Mouse (Mus musculus) MEL (cell line): ENCODE results near the gene Grsf1. TPM values are rescaled to one million over a fixed set of nuclear protein-coding genes. Genes with fewer than 3 reads are reported as not detected.
A peak's percentile ranks its signal among the peaks of the same experiment; 100 is the strongest.

Source experiments
- DNase-seq: peaks from one replicate; pipeline ENCODE4 v3.0.0; 2011; ENCODE audit warnings: low read depth, low spot score
- H3K27ac ChIP-seq: 2 replicates; pipeline ENCODE4 v1.5.1; 2012; ENCODE audit warnings: low read depth, mild to moderate bottlenecking, control low read depth, low read length, moderate library complexity; ENCODE audit not compliant: control insufficient read depth
- H3K27me3 ChIP-seq, 2 experiments: fragments of 150-350 bp in 1 of 2; sonication (generic) in 1 of 2; 2 replicates each; pipeline ENCODE4 v1.6.1; 2012; ENCODE audit warnings: low read length in 2 of 2, mild to moderate bottlenecking in 2 of 2, improper control_type of control experiment in 1 of 2, moderate library complexity in 1 of 2; ENCODE audit not compliant: insufficient read depth in 2 of 2, control insufficient read depth in 1 of 2
- H3K36me3 ChIP-seq, 2 experiments: 2 replicates each; pipeline ENCODE4 v1.6.1; 2012 to 2014; ENCODE audit warnings: low read length in 2 of 2, improper control_type of control experiment in 1 of 2, inconsistent platforms in 1 of 2, mild to moderate bottlenecking in 1 of 2; ENCODE audit not compliant: insufficient read depth in 2 of 2, control insufficient read depth in 1 of 2
- H3K4me1 ChIP-seq, 2 experiments: fragments of 150-350 bp in 1 of 2; sonication (generic) in 1 of 2; 2 replicates each; pipeline ENCODE4 v1.6.1; 2012; ENCODE audit warnings: low read length in 2 of 2, improper control_type of control experiment in 1 of 2, mild to moderate bottlenecking in 1 of 2; ENCODE audit not compliant: insufficient read depth in 2 of 2, control insufficient read depth in 1 of 2
- H3K4me3 ChIP-seq, 2 experiments: fragments of 150-350 bp in 1 of 2; sonication (generic) in 1 of 2; 2 replicates each; pipeline ENCODE4 v1.5.1; 2012; ENCODE audit warnings: low read depth in 2 of 2, low read length in 2 of 2, mild to moderate bottlenecking in 2 of 2, moderate library complexity in 2 of 2, control low read depth in 1 of 2, improper control_type of control experiment in 1 of 2; ENCODE audit not compliant: control insufficient read depth in 1 of 2, insufficient read depth in 1 of 2
- H3K79me2 ChIP-seq: 2 replicates; pipeline ENCODE4 v1.6.1; 2012; ENCODE audit warnings: mild to moderate bottlenecking, low read length, moderate library complexity; ENCODE audit not compliant: control insufficient read depth, poor library complexity, insufficient read depth
- H3K9ac ChIP-seq: 2 replicates; pipeline ENCODE4 v1.6.1; 2012; ENCODE audit warnings: low read depth, mild to moderate bottlenecking, control low read depth, low read length, moderate library complexity; ENCODE audit not compliant: control insufficient read depth, poor library complexity, severe bottlenecking
- H3K9me3 ChIP-seq: fragments of 150-350 bp; sonication (generic); replicated peaks from 2 replicates; pipeline ENCODE4 v1.6.1; 2012; ENCODE audit warnings: mild to moderate bottlenecking, low read length, improper control_type of control experiment, moderate library complexity; ENCODE audit not compliant: insufficient read depth
- CTCF ChIP-seq, 3 experiments: IDR thresholded peaks in 2 of 3; conservative IDR thresholded peaks in 1 of 3; 2 replicates each; pipeline ENCODE4 v1.5.1; 2011 to 2012; ENCODE audit warnings: low read length in 3 of 3, low read depth in 2 of 3, mild to moderate bottlenecking in 2 of 3, improper control_type of control experiment in 1 of 3, inconsistent platforms in 1 of 3, mixed read lengths in 1 of 3, moderate library complexity in 1 of 3; ENCODE audit not compliant: control insufficient read depth in 1 of 3, insufficient read depth in 1 of 3, poor library complexity in 1 of 3, severe bottlenecking in 1 of 3
- ELF1 ChIP-seq: IDR thresholded peaks from 2 replicates; pipeline ENCODE4 v1.6.1; 2014; ENCODE audit warnings: low read depth, mild to moderate bottlenecking, inconsistent platforms, low read length, improper control_type of control experiment, moderate library complexity
- EP300 ChIP-seq, 2 experiments: IDR thresholded peaks; 2 replicates each; pipeline ENCODE4 v1.6.1; 2011; ENCODE audit warnings: improper control_type of control experiment in 2 of 2, low read length in 2 of 2, low read depth in 1 of 2, mild to moderate bottlenecking in 1 of 2
- ETS1 ChIP-seq: IDR thresholded peaks from 2 replicates; pipeline ENCODE4 v1.6.1; 2012; ENCODE audit warnings: low read depth, mild to moderate bottlenecking, inconsistent platforms, low read length, improper control_type of control experiment, moderate library complexity
- GATA1 ChIP-seq: IDR thresholded peaks from 2 replicates; pipeline ENCODE4 v1.6.1; 2011; ENCODE audit warnings: low read depth, low read length, improper control_type of control experiment
- MEF2A ChIP-seq: IDR thresholded peaks from 2 replicates; pipeline ENCODE4 v1.6.1; 2014; ENCODE audit warnings: low read depth, mild to moderate bottlenecking, inconsistent platforms, low read length, improper control_type of control experiment; ENCODE audit not compliant: poor library complexity, insufficient replicate concordance, severe bottlenecking; ENCODE audit errors: extremely low read depth
- MXI1 ChIP-seq: IDR thresholded peaks from 2 replicates; pipeline ENCODE4 v1.6.1; 2011; ENCODE audit warnings: mild to moderate bottlenecking, low read depth, low read length, improper control_type of control experiment
- MYC ChIP-seq: IDR thresholded peaks from 2 replicates; pipeline ENCODE4 v1.6.1; 2011; ENCODE audit warnings: low read depth, mild to moderate bottlenecking, low read length, improper control_type of control experiment, moderate library complexity
- SIN3A ChIP-seq: IDR thresholded peaks from 2 replicates; pipeline ENCODE4 v1.6.1; 2012; ENCODE audit warnings: low read length, improper control_type of control experiment, inconsistent platforms
- SMC3 ChIP-seq: IDR thresholded peaks from 2 replicates; pipeline ENCODE4 v1.6.1; 2011; ENCODE audit warnings: low read depth, low read length, improper control_type of control experiment
- TAL1 ChIP-seq: IDR thresholded peaks from 2 replicates; pipeline ENCODE4 v1.6.1; 2012; ENCODE audit warnings: mild to moderate bottlenecking, inconsistent platforms, low read length, moderate library complexity, mixed read lengths
- TCF12 ChIP-seq: IDR thresholded peaks from 2 replicates; pipeline ENCODE4 v1.6.1; 2014; ENCODE audit warnings: low read depth, mild to moderate bottlenecking, inconsistent platforms, low read length, improper control_type of control experiment, moderate library complexity
- USF1 ChIP-seq: IDR thresholded peaks from 2 replicates; pipeline ENCODE4 v1.6.1; 2014; ENCODE audit warnings: low read depth, mild to moderate bottlenecking, inconsistent platforms, low read length, improper control_type of control experiment, moderate library complexity
- polyA plus RNA-seq, 2 experiments: library from polyadenylated mRNA; stranded (reverse) in 1 of 2; unstranded in 1 of 2; fragments of >175 nt in 1 of 2; fragments of >200 nt in 1 of 2; gene quantifications; 2 replicates each; pipeline versions ENCODE4 v1.2.1 to v1.2.4; 2012; ENCODE audit warnings: low replicate concordance in 2 of 2, low read depth in 1 of 2; ENCODE audit not compliant: insufficient read length in 2 of 2, insufficient read depth in 1 of 2, missing spikeins in 1 of 2
- total RNA-seq: library from RNA; depleted of rRNA; stranded (reverse); fragments of 300-350 nt; gene quantifications from 2 replicates; pipeline ENCODE4 v1.2.3, GENCODE M21; 2012

Grsf1 gene
- total and polyA plus RNA-seq, 3 experiments, result 49.4 to 62.8 TPM; not detected in 1

- TF ChIP-seq SMC3 (no peak), TCF12 (no peak)
- Histone ChIP-seq H3K36me3 (peaks cover 0 to 15% of the 10 kb centered on the region in 2 experiments; a peak in 2 of 4 replicates), H3K9ac (no peak overlapping the region), H3K79me2 (peaks cover 16% of the 10 kb centered on the region), H3K27ac (no peak overlapping the region), H3K27me3 (no peaks in the 10 kb centered on the region), H3K4me3 (no peak overlapping the region), H3K9me3 (no peaks in the 10 kb centered on the region), H3K4me1 (peaks cover 5 to 14% of the 10 kb centered on the region in 2 experiments)
- no peak for DNase-seq
These were observed 3.4 kb upstream of the Grsf1 start for GRCm38 (mm10) chr5:88679341-88679740.

GRCm38 (mm10) chr5:88678929-88679328 is 3.0 kb upstream of the Grsf1 start:
- Histone ChIP-seq H3K27ac (no peak overlapping the region), H3K36me3 (peaks cover 0 to 19% of the 10 kb centered on the region in 2 experiments; a peak in 2 of 4 replicates), H3K79me2 (peaks cover 17% of the 10 kb centered on the region), H3K9me3 (no peaks in the 10 kb centered on the region), H3K4me3 (no peak overlapping the region; a peak in 1 of 4 replicates), H3K27me3 (no peaks in the 10 kb centered on the region), H3K9ac (peak overlapping the region; percentile 14)
- TF ChIP-seq GATA1, result peak; percentile 41; the same call in 1 of the 2 replicates
- 0 out of 2 replicates have a peak, but pooled peaks have one; percentile 9 for TF ChIP-seq ELF1
- no peak for TF ChIP-seq CTCF (IDR thresholded peaks at IDR 0.05 in 2 of 3, conservative IDR thresholded peaks at IDR 0.05 in 1 of 3; ENCODE audit: control insufficient read depth in 1 of 3, insufficient read depth in 1 of 3, low read depth in 2 of 3, low read length in 3 of 3, poor library complexity in 1 of 3, severe bottlenecking in 1 of 3)
- TF ChIP-seq, all 39 proteins: peak for 2
- peaks cover 5 to 15% of the 10 kb centered on the region in 2 experiments for H3K4me1 ChIP-seq
- peak; percentile 51 for DNase-seq

- peak overlapping the region; percentile 68 for H3K27ac ChIP-seq
- peaks cover 5 to 21% of the 10 kb centered on the region in 2 experiments for H3K36me3 ChIP-seq
- DNase-seq, result peak; percentile 63
- no peaks in the 10 kb centered on the region for H3K27me3 ChIP-seq
- peaks cover 20% of the 10 kb centered on the region for H3K79me2 ChIP-seq
- peak overlapping the region; percentile 77 to 91 for H3K4me3 ChIP-seq
- H3K9ac ChIP-seq, result peak overlapping the region; percentile 99
- peaks cover 5 to 15% of the 10 kb centered on the region in 2 experiments for H3K4me1 ChIP-seq
- no peaks in the 10 kb centered on the region for H3K9me3 ChIP-seq
- TF ChIP-seq MXI1, result 0 out of 2 replicates have a peak, but pooled peaks have one; percentile 36
- 0 out of 2 replicates have a peak, but pooled peaks have one; percentile 40 for TF ChIP-seq ETS1
- TF ChIP-seq TAL1, result peak; percentile 48
- TF ChIP-seq GATA1, result peak; percentile 54; the same call in 1 of the 2 replicates
- TF ChIP-seq EP300 (IDR thresholded peaks at IDR 0.05; ENCODE audit: low read depth in 1 of 2, low read length in 2 of 2), result peak; percentile 23 to 41; a peak in 2 of 4 replicates
- peak; percentile 36; the same call in 1 of the 2 replicates for TF ChIP-seq MYC
- no peak for TF ChIP-seq USF1
- no peak for TF ChIP-seq MEF2A
- TF ChIP-seq SIN3A, result 0 out of 2 replicates have a peak, but pooled peaks have one; percentile 35
- TF ChIP-seq TCF12, result peak; percentile 45; the same call in 1 of the 2 replicates
- TF ChIP-seq, all 39 proteins: peak for 8
These were observed 1.1 kb downstream of the Grsf1 start for GRCm38 (mm10) chr5:88674703-88675442.
